Mouse (Mus musculus): ENCODE results near the gene Dexi. TPM values are rescaled to one million over a fixed set of nuclear protein-coding genes. Genes with fewer than 3 reads are reported as not detected.

Dexi gene
- total and polyA plus RNA-seq, 3 experiments: 9.3 to 17.8 TPM; not detected in 1

DNA sequence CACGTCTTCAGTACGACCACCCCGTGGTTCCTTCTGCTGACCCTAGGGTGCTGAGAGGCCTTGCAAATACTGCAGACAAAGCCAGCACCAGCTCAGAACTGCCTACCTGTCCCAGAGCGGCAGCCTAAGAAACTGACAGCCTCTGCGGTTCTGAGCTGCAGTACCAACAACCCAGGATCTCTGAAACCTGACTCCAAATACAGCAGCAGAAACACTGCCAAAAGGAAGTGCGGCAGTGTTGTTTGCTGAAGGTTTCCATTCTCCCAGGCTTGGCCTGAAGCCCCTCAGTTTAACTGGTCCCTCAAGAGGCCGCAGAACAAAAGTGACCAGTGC is 1.3 kb downstream of the Dexi start:
- H3K36me3 ChIP-seq (ENCODE audit: control insufficient read depth in 1 of 2, insufficient read depth in 2 of 2, low read length in 2 of 2): peaks cover 0 to 10% of the 10 kb centered on the region in 2 experiments; a peak in 1 of 4 replicates
- peak overlapping the region; percentile 82 for H3K9ac ChIP-seq (ENCODE audit: control insufficient read depth, low read depth, low read length, poor library complexity, severe bottlenecking)
- no peaks in the 10 kb centered on the region for H3K27me3 ChIP-seq (ENCODE audit: control insufficient read depth in 1 of 2, insufficient read depth in 2 of 2, low read length in 2 of 2)
- peak overlapping the region; percentile 66 to 74 for H3K4me3 ChIP-seq (ENCODE audit: control insufficient read depth in 1 of 2, insufficient read depth in 1 of 2, low read depth in 2 of 2, low read length in 2 of 2)
- peak overlapping the region; percentile 3 for H3K27ac ChIP-seq (ENCODE audit: control insufficient read depth, low read depth, low read length)
- TF ChIP-seq SMC3 (IDR thresholded peaks at IDR 0.05; ENCODE audit: low read depth, low read length): no peak
- TF ChIP-seq MXI1 (IDR thresholded peaks at IDR 0.05; ENCODE audit: low read depth, low read length): peak; percentile 14; the same call in 1 of the 2 replicates
- no peak for TF ChIP-seq TCF12 (IDR thresholded peaks at IDR 0.05; ENCODE audit: low read depth, low read length)
- TF ChIP-seq NELFE (IDR thresholded peaks at IDR 0.05; ENCODE audit: low read depth, low read length): 0 out of 2 replicates have a peak, but pooled peaks have one; percentile 15
- TF ChIP-seq USF1 (IDR thresholded peaks at IDR 0.05; ENCODE audit: low read depth, low read length): no peak
- TF ChIP-seq CHD2 (IDR thresholded peaks at IDR 0.05; ENCODE audit: low read length): no peak
- 0 out of 2 replicates have a peak, but pooled peaks have one; percentile 8 for TF ChIP-seq MAX (IDR thresholded peaks at IDR 0.05; ENCODE audit: low read length)
- no peak for TF ChIP-seq POLR2AphosphoS5 (IDR thresholded peaks at IDR 0.05; ENCODE audit: borderline replicate concordance, low read depth, low read length)
- no peak for TF ChIP-seq KAT2A (conservative IDR thresholded peaks at IDR 0.05; ENCODE audit: low read depth, low read length)
- no peak for TF ChIP-seq MAZ (IDR thresholded peaks at IDR 0.05; ENCODE audit: low read depth, low read length)
- TF ChIP-seq ELF1 (IDR thresholded peaks at IDR 0.05; ENCODE audit: low read depth, low read length): no peak
- TF ChIP-seq ETS1 (IDR thresholded peaks at IDR 0.05; ENCODE audit: low read depth, low read length): no peak
- no peak for TF ChIP-seq BHLHE40 (IDR thresholded peaks at IDR 0.05; ENCODE audit: borderline replicate concordance, low read depth, low read length)
- peak; percentile 87 for TF ChIP-seq TBP (IDR thresholded peaks at IDR 0.05; ENCODE audit: low read depth, low read length)
- peak; percentile 69 for DNase-seq (ENCODE audit: low read depth, low spot score)
- H3K9me3 ChIP-seq (replicated peaks; ENCODE audit: insufficient read depth, low read length): no peaks in the 10 kb centered on the region
- H3K79me2 ChIP-seq (ENCODE audit: control insufficient read depth, insufficient read depth, low read length, poor library complexity): peaks cover 9% of the 10 kb centered on the region
- peaks cover 7 to 23% of the 10 kb centered on the region in 2 experiments for H3K4me1 ChIP-seq (ENCODE audit: control insufficient read depth in 1 of 2, insufficient read depth in 2 of 2, low read length in 2 of 2)

DNA sequence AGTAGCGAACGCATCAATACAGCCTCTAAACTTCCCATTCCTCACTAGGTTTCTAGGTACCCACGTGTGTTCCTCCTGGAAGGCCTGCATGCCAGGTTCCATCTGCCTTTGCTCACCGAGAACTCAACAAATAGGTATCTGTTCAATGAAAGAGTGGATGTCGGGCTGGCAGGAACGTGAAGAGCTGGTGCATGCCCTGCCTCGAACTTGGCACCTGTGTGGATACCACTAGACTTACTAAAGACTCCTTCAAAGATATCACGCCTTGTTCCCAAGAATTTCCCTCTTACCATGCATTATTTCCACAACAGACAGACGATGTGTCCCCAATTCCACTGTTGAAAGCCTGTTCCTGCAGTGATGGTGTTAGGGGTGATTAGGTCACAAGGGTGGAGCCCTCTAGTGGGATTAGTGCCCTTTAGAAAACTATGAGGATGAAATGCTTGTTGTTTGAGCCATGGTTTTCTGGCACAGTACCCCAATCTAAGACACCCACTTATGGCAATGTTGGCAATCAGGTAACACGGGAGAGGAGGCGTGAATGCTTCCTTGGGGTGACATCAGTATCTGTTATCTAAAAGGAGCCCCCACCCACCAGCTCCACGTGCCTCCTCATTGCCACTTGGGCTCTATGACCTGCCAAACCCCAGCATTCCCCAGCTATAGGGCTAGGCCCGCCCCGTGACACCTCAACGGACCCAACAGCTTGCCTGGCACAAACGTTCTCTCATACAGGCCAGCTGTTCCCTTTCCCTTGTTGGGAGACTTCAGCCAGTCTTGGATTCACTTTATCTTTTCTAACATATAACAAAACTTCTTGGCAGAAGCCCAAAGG is 1.9 kb downstream of the Dexi start:
- H3K9ac ChIP-seq (ENCODE audit: control insufficient read depth, low read depth, low read length, poor library complexity, severe bottlenecking): peak overlapping the region; percentile 82
- H3K27ac ChIP-seq (ENCODE audit: control insufficient read depth, low read depth, low read length): peak overlapping the region; percentile 3
- H3K36me3 ChIP-seq (ENCODE audit: control insufficient read depth in 1 of 2, insufficient read depth in 2 of 2, low read length in 2 of 2): peaks cover 0 to 7% of the 10 kb centered on the region in 2 experiments; a peak in 1 of 4 replicates
- TF ChIP-seq USF1 (IDR thresholded peaks at IDR 0.05; ENCODE audit: low read depth, low read length) (no peak), CHD1 (IDR thresholded peaks at IDR 0.05; ENCODE audit: low read depth, low read length) (no peak), POLR2AphosphoS5 (IDR thresholded peaks at IDR 0.05; ENCODE audit: borderline replicate concordance, low read depth, low read length) (no peak), NELFE (IDR thresholded peaks at IDR 0.05; ENCODE audit: low read depth, low read length) (no peak), MXI1 (IDR thresholded peaks at IDR 0.05; ENCODE audit: low read depth, low read length) (0 out of 2 replicates have a peak, but pooled peaks have one; percentile 61), MAX (IDR thresholded peaks at IDR 0.05; ENCODE audit: low read length) (peak; percentile 9; the same call in 1 of the 2 replicates), TAL1 (IDR thresholded peaks at IDR 0.05; ENCODE audit: low read length) (0 out of 2 replicates have a peak, but pooled peaks have one; percentile 12), KAT2A (conservative IDR thresholded peaks at IDR 0.05; ENCODE audit: low read depth, low read length) (no peak), ETS1 (IDR thresholded peaks at IDR 0.05; ENCODE audit: low read depth, low read length) (0 out of 2 replicates have a peak, but pooled peaks have one; percentile 28), CTCF (IDR thresholded peaks at IDR 0.05 in 2 of 3, conservative IDR thresholded peaks at IDR 0.05 in 1 of 3; ENCODE audit: control insufficient read depth in 1 of 3, insufficient read depth in 1 of 3, low read depth in 2 of 3, low read length in 3 of 3, poor library complexity in 1 of 3, severe bottlenecking in 1 of 3) (peak in 1 of 3 experiments; percentile 21; a peak in 1 of 6 replicates), SIN3A (IDR thresholded peaks at IDR 0.05; ENCODE audit: low read length) (0 out of 2 replicates have a peak, but pooled peaks have one; percentile 30)
- peak; percentile 59 for DNase-seq (ENCODE audit: low read depth, low spot score)
- H3K4me1 ChIP-seq (ENCODE audit: control insufficient read depth in 1 of 2, insufficient read depth in 2 of 2, low read length in 2 of 2): peaks cover 7 to 20% of the 10 kb centered on the region in 2 experiments
- peaks cover 6% of the 10 kb centered on the region for H3K79me2 ChIP-seq (ENCODE audit: control insufficient read depth, insufficient read depth, low read length, poor library complexity)
- no peaks in the 10 kb centered on the region for H3K27me3 ChIP-seq (ENCODE audit: control insufficient read depth in 1 of 2, insufficient read depth in 2 of 2, low read length in 2 of 2)
- peak overlapping the region; percentile 66 to 74 for H3K4me3 ChIP-seq (ENCODE audit: control insufficient read depth in 1 of 2, insufficient read depth in 1 of 2, low read depth in 2 of 2, low read length in 2 of 2)
- H3K9me3 ChIP-seq (replicated peaks; ENCODE audit: insufficient read depth, low read length): no peaks in the 10 kb centered on the region
